Mouse (Mus musculus) stomach, postnatal 0 days (tissue): ENCODE results near the gene Smap2.

ENCODE experiments used
- CTCF ChIP-seq: IDR thresholded peaks from 2 replicates; pipeline ENCODE4 v1.5.1; 2016; ENCODE audit warnings: antibody characterized with exemption, low read depth, mild to moderate bottlenecking, moderate library complexity
- EP300 ChIP-seq: optimal IDR thresholded peaks from 2 replicates; pipeline ENCODE3; 2016; ENCODE audit warnings: antibody characterized with exemption

- no peak for TF ChIP-seq CTCF
- no peak for TF ChIP-seq EP300
Observed at GRCm38 (mm10) chr4:121023464-121023863, 6.4 kb upstream of the Smap2 start.
